Mouse (Mus musculus) splenic B cell, adult 2 months (primary cell): Measurements from ENCODE around the gene Pla2g1b.

Experiments used
- DNase-seq: peaks from one replicate; pipeline ENCODE4 v3.0.0-alpha.2; 2011; ENCODE audit warnings: low read depth, low spot score
- H3K27me3 ChIP-seq: 2 replicates; pipeline ENCODE4 v1.6.1; 2012; ENCODE audit warnings: mild to moderate bottlenecking, low read length, moderate library complexity, mixed read lengths; ENCODE audit not compliant: control insufficient read depth, poor library complexity, insufficient read depth, severe bottlenecking
- H3K36me3 ChIP-seq: 2 replicates; pipeline ENCODE4 v1.6.1; 2012; ENCODE audit warnings: mild to moderate bottlenecking, low read length, moderate library complexity, mixed read lengths; ENCODE audit not compliant: control insufficient read depth, poor library complexity, insufficient read depth, severe bottlenecking

Pla2g1b gene

GRCm38 (mm10) chr5:115470766-115471531 is 4.9 kb downstream of the Pla2g1b start:
- no peaks in the 10 kb centered on the region for H3K27me3 ChIP-seq
- H3K36me3 ChIP-seq: no peaks in the 10 kb centered on the region
- DNase-seq: peak; percentile 76

- DNase-seq: no peak
- Histone ChIP-seq H3K36me3 (no peaks in the 10 kb centered on the region), H3K27me3 (no peaks in the 10 kb centered on the region)
Measured at GRCm38 (mm10) chr5:115473191-115473590, 7.1 kb downstream of the Pla2g1b start.

- peak; percentile 55 for DNase-seq
- H3K36me3 ChIP-seq: no peaks in the 10 kb centered on the region
- H3K27me3 ChIP-seq: no peaks in the 10 kb centered on the region
Measured at GRCm38 (mm10) chr5:115474174-115474828, 8.2 kb downstream of the Pla2g1b start.

- H3K27me3 ChIP-seq: no peaks in the 10 kb centered on the region
- peak; percentile 67 for DNase-seq
- no peaks in the 10 kb centered on the region for H3K36me3 ChIP-seq
Measured at GRCm38 (mm10) chr5:115475337-115476106, 9.5 kb downstream of the Pla2g1b start.

GRCm38 (mm10) chr5:115476107-115476727 is 10.2 kb downstream of the Pla2g1b start:
- Histone ChIP-seq H3K36me3 (no peaks in the 10 kb centered on the region), H3K27me3 (no peaks in the 10 kb centered on the region)
- DNase-seq: no peak

- Histone ChIP-seq H3K27me3 (no peaks in the 10 kb centered on the region), H3K36me3 (no peaks in the 10 kb centered on the region)
- no peak for DNase-seq
Measured at GRCm38 (mm10) chr5:115479561-115479960, 13.5 kb downstream of the Pla2g1b start.

- no peak for DNase-seq
- H3K27me3 ChIP-seq: no peaks in the 10 kb centered on the region
Measured at GRCm38 (mm10) chr5:115480101-115480500, 14.0 kb downstream of the Pla2g1b start.

GRCm38 (mm10) chr5:115482390-115483265 is 16.6 kb downstream of the Pla2g1b start:
- no peaks in the 10 kb centered on the region for H3K36me3 ChIP-seq
- DNase-seq: no peak
- H3K27me3 ChIP-seq: no peaks in the 10 kb centered on the region

More at GRCm38 (mm10) chr5:115480101-115480500, 14.0 kb downstream of the Pla2g1b start:
- H3K36me3 ChIP-seq: no peaks in the 10 kb centered on the region

- Histone ChIP-seq H3K36me3 (no peaks in the 10 kb centered on the region), H3K27me3 (no peaks in the 10 kb centered on the region)
- DNase-seq: no peak
Measured at GRCm38 (mm10) chr5:115483385-115483784, 17.3 kb downstream of the Pla2g1b start.

GRCm38 (mm10) chr5:115483947-115484920 is 18.2 kb downstream of the Pla2g1b start, which contains the start of gene Sirt4:
Gene Sirt4, minus strand, starts transcription at chr5:115484725.
- DNase-seq: peak; percentile 91

GRCm38 (mm10) chr5:115484996-115485395 is 18.9 kb downstream of the Pla2g1b start:
- DNase-seq: no peak
- Histone ChIP-seq H3K36me3 (no peaks in the 10 kb centered on the region), H3K27me3 (no peaks in the 10 kb centered on the region)

More at GRCm38 (mm10) chr5:115483947-115484920, 18.2 kb downstream of the Pla2g1b start, which contains the start of gene Sirt4:
- Histone ChIP-seq H3K36me3 (no peaks in the 10 kb centered on the region), H3K27me3 (no peaks in the 10 kb centered on the region)

- H3K27me3 ChIP-seq: no peaks in the 10 kb centered on the region
- no peaks in the 10 kb centered on the region for H3K36me3 ChIP-seq
- no peak for DNase-seq
Measured at GRCm38 (mm10) chr5:115485489-115486205, 19.6 kb downstream of the Pla2g1b start.
